Mouse (Mus musculus) megakaryocyte progenitor cell, adult 5-6 weeks (primary cell): ENCODE data around the gene Cast. TPM values are rescaled to one million over a fixed set of nuclear protein-coding genes. Genes with fewer than 3 reads are reported as not detected.

Source experiments
- ATAC-seq: replicated peaks from 2 replicates; pipeline ENCODE4 v1.8.0; 2016; ENCODE audit warnings: mild to moderate bottlenecking, moderate TSS enrichment, inconsistent platforms; ENCODE audit not compliant: poor library complexity
- total RNA-seq, 2 experiments: library from RNA; stranded (forward) in 1 of 2; stranded (reverse) in 1 of 2; fragments of 157-497, 149-512 nt in 1 of 2; fragments of 200-1000 nt in 1 of 2; gene quantifications; 2 replicates each; pipeline versions ENCODE4 v1.2.3 to v1.2.4; 2015 to 2017

Cast gene
- 34.6 and 42.2 TPM in 2 replicates for total RNA-seq (2015)
- total RNA-seq (2017) = 76.4 and 84.1 TPM in 2 replicates

GRCm38 (mm10) chr13:74808152-74808929 is at the start of gene Cast:
Gene Cast, minus strand, starts transcription at chr13:74808810.
- peak; percentile 65 for ATAC-seq

- ATAC-seq = peak; percentile 100
Measured at GRCm38 (mm10) chr13:74854338-74855047, 45.9 kb upstream of the Cast start.

- ATAC-seq = no peak
Measured at GRCm38 (mm10) chr13:74850823-74851222, 42.2 kb upstream of the Cast start.

GRCm38 (mm10) chr13:74845886-74846285 is 37.3 kb upstream of the Cast start:
- ATAC-seq = no peak

GRCm38 (mm10) chr13:74834543-74834942 is 25.9 kb upstream of the Cast start:
- ATAC-seq = no peak

- no peak for ATAC-seq
Measured at GRCm38 (mm10) chr13:74822095-74822494, 13.5 kb upstream of the Cast start.

- peak; percentile 70 for ATAC-seq
Measured at GRCm38 (mm10) chr13:74815753-74816152, 7.1 kb upstream of the Cast start.

- peak; percentile 79 for ATAC-seq
Measured at GRCm38 (mm10) chr13:74807446-74808151, 1.0 kb downstream of the Cast start.

GRCm38 (mm10) chr13:74806934-74807333 is 1.7 kb downstream of the Cast start:
- peak; percentile 23 for ATAC-seq

- peak; percentile 57 for ATAC-seq
Measured at GRCm38 (mm10) chr13:74794435-74794834, 14.2 kb downstream of the Cast start.

- no peak for ATAC-seq
Measured at GRCm38 (mm10) chr13:74787681-74788080, 20.9 kb downstream of the Cast start.

GRCm38 (mm10) chr13:74772151-74772550 is 36.5 kb downstream of the Cast start:
- ATAC-seq = no peak

- ATAC-seq = peak; percentile 98
Measured at GRCm38 (mm10) chr13:74770480-74770879, 38.1 kb downstream of the Cast start.

- ATAC-seq = peak; percentile 41
Measured at GRCm38 (mm10) chr13:74769871-74770270, 38.7 kb downstream of the Cast start.

GRCm38 (mm10) chr13:74767186-74767585 is 41.4 kb downstream of the Cast start:
- no peak for ATAC-seq

GRCm38 (mm10) chr13:74762741-74763140 is 45.9 kb downstream of the Cast start:
- no peak for ATAC-seq

- peak; percentile 100 for ATAC-seq
Measured at GRCm38 (mm10) chr13:74759152-74759551, 49.5 kb downstream of the Cast start.

GRCm38 (mm10) chr13:74743219-74743618 is 65.4 kb downstream of the Cast start:
- ATAC-seq = no peak

GRCm38 (mm10) chr13:74736396-74736795 is 72.2 kb downstream of the Cast start:
- ATAC-seq = no peak

GRCm38 (mm10) chr13:74735834-74736233 is 72.8 kb downstream of the Cast start:
- ATAC-seq = peak; percentile 94

- peak; percentile 49 for ATAC-seq
Measured at GRCm38 (mm10) chr13:74733726-74734125, 74.9 kb downstream of the Cast start.
